Mouse (Mus musculus) c-Kit-positive CD71-positive TER-119-negative erythroid progenitor cells, embryonic 14.5 days (primary cell): ENCODE results near the gene Slc25a40.

ENCODE experiments used
- DNase-seq: peaks from one replicate; pipeline ENCODE4 v3.0.0-alpha.2; 2013; ENCODE audit warnings: low read depth

The Slc25a40 gene

DNA sequence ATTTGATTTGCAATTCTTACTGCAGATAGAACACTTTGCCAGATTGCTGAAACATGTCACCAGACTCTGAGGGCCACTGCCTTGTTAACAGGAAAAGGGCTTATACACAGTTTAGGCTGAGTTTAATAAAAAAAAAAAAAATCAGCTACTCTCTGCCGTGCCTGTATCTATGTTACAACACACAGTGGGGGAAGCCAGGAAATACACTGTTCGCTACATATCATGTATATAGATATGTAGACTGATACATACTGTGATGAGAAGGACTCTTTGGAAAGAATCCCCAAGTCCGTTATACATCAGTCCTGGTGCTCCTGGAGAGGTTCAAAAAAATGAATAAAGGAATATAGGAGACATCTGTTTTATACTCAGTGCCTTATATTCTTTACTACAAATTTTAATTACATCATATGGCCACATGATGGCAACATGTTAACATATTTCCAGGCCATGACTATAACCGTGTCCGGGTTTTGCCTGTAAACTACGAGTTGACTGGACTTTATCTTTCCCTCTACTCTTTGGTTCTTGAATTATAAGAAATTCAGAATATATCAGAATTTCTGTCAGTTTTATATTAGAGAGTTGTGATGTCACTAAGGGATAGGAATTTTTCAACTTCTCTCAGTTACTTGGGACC, 66.9 kb downstream of the Slc25a40 start:
- no peak for DNase-seq

- DNase-seq, result no peak
Observed at GRCm38 (mm10) chr5:8491778-8492177, 69.1 kb downstream of the Slc25a40 start.
